Mouse (Mus musculus) layer of hippocampus, postnatal 36 days (tissue): ENCODE data around the gene Slc13a2. TPM values are rescaled to one million over a fixed set of nuclear protein-coding genes. Genes with fewer than 3 reads are reported as not detected.
A peak's percentile ranks its signal among the peaks of the same experiment; 100 is the strongest.

Experiments used
- DNase-seq, 2 experiments: peaks; one replicate each; pipeline ENCODE4 v3.0.0; 2022
- total RNA-seq, 2 experiments: library from RNA; stranded (reverse); gene quantifications; 2 replicates each; pipeline ENCODE4 v1.2.3; 2021

Gene Slc13a2
- total RNA-seq, 2 experiments from 2014 or later, result not detected

DNA sequence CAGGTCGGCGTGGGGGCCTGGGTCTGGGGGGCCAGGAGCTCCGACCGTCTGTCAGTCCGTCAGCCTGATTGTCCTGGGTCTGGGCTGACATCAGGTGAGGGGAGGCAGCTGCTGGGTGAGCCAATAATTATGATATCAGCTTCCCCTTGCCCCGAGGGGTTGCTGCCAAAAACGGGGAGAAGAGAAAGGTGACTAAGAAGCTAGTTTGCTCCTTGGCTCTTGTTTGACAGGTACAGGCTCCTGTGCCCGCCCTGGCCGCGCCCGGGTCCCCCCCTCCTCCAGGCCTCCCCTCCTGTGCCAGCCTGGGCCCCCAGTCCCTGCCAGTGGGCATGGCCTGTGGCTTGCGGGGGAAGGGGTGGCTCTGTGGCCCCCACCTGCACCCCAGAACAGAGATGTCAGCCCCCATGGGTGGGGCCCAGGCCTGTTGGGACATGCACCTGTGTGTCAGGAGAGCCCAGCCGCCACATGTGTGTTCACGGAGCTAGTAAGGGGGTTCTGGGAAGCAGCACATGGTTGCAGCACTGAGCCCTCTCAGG, 35.4 kb downstream of the Slc13a2 start, which contains the start of gene Foxn1:
Gene Foxn1, minus strand, starts transcription at position 51 of the 536 bp plus-strand sequence.
- DNase-seq, result no peak

DNA sequence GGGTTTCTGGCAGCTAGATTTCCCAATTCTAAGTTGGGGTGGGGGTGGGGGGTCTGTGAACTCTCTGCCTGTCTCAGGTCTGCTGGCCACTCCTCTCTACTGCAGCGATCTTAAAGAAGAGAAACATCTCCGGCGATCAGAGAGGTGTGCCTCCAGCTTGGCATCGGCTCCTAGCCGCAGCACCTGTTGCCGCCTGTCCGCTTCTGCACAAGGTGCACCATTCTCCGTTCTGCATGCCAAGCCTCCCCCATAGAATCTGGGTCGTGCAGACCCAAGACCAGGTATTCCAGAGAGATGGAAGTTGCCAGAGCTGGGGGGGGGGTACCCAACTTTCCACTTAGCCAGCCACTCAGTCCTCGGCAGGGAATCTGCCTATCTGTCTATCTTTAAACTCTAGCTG, 36.2 kb downstream of the Slc13a2 start:
- DNase-seq, result no peak

- no peak for DNase-seq
Observed at GRCm38 (mm10) chr11:78382701-78383100, 39.3 kb downstream of the Slc13a2 start.

DNA sequence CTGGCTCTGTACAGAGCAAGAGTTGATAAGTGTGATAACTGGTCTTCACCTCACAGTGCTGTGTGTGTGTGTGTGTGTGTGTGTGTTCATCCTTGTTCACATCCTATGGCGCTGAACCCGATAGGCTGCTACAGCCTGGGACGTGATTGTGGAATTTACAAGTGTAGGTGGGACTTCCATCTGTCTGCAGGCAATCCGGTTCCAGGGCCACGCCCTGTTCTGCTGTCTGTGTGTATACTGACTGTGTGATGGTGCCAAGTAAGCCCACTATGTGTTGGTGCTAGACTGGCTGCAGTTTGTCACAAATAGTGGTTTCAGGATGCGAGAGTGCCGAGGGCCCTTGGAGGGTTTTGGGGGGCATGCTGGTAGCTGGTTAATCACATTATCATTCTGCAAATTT, 39.7 kb downstream of the Slc13a2 start:
- DNase-seq, result peak in 1 of 2 experiments; percentile 29

GRCm38 (mm10) chr11:78380996-78381395, 41.0 kb downstream of the Slc13a2 start:
- DNase-seq, result no peak

- no peak for DNase-seq
Observed at GRCm38 (mm10) chr11:78380351-78380750, 41.7 kb downstream of the Slc13a2 start.

- no peak for DNase-seq
Observed at GRCm38 (mm10) chr11:78377549-78378159, 44.4 kb downstream of the Slc13a2 start.

DNA sequence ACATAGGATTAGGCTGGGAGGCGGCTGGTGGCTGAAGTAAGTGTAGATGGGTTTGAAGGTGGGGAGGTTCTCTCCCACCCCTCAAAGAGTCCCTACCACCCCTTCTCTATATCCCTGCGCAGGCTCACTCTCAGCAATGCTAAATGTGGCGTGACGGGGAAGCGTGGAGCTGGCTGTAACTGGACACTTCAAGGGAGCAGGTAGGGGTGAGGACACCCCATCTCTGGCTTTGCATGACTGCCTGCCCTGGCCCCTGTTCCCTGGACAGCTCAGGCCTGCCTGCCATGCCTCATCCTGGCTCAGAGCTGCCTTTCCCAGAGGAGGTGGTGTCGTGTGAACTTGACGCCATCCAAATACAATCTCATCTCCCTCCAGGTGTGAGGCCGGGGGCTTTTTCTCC, 47.9 kb downstream of the Slc13a2 start:
- no peak for DNase-seq

- no peak for DNase-seq
Observed at GRCm38 (mm10) chr11:78372610-78373009, 49.4 kb downstream of the Slc13a2 start.

- DNase-seq, result no peak
Observed at GRCm38 (mm10) chr11:78372166-78372565, 49.9 kb downstream of the Slc13a2 start.

DNA sequence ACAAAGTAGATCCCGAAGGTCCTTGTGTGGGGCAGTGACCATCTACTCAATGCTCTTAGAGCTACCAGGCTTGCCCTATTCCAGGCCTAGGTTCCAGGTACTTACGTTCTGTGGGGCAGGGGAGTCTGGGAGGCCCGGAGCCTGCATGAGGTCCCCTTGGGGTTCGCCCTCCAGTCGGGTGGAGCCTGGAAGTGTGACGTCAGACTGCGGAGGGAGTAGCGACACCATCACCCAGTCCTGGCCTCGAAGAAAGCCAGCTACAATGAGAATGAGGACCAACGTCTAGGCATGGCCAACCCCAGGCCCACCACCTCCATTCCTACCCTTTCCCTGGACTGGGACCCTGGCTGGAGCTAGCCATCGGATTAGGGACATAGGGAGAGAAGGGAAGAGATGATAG, 50.3 kb downstream of the Slc13a2 start:
- DNase-seq, result no peak

DNA sequence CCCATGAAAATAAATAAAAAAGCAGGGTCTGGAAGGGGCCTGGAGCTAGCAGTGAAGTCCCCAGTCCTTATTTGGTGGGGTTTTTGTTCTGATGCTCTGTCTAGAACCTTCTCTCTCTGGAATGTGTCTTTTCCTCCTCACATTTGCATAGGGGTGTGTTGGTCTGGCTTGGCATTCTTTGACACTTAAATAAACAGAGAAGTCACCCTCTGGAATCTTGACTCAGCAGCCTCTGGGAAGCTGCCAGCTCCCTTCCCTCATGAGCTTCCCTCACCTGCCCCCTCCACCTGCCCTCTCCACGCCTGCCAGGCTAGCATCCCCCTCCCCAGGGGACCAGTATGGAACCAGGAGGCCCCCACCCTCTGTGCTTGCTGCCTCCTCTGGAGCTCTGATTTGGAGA, 51.6 kb downstream of the Slc13a2 start:
- DNase-seq, result no peak

DNA sequence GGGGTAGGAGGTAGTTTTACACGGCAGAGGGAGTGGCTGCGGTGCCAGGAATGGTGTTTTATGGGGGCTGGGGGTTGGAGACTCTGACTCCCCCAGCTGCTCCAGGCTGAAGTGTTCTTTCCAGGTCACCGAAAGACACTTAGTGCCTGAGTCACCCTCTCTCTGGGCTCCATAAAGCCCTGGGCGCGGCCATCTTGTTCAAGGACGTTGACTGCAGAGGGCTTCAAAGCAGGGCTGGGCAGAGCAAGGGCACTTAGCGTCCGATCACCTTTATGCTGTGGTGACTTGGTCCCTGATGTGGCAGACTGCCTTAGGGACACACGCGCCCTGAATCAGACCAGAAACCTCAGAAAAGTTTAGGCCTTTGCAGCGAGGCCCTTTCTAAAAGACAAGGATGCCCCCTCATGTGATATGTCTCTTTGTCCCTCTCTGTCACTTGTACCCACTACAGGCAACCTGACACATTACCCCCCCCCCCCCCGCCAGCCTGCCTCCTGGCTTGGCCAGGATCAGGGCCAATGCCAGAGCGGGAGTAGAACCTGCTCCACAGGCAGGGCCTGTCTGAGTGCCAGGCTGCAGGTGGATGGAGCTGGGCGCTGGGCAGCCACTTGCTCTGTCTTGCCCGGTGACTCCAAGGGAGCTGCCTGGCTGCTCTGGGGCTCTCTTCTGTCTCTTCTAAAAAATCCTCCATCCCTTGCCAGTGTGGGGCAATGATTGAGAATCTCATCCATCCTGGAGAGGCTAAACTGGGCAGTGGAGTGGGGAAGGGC, 54.4 kb downstream of the Slc13a2 start:
- DNase-seq, result no peak

- no peak for DNase-seq
Observed at GRCm38 (mm10) chr11:78364103-78364502, 57.9 kb downstream of the Slc13a2 start.

- DNase-seq, result no peak
Observed at GRCm38 (mm10) chr11:78363309-78364007, 58.6 kb downstream of the Slc13a2 start.

GRCm38 (mm10) chr11:78360789-78361131, 61.3 kb downstream of the Slc13a2 start:
- no peak for DNase-seq

DNA sequence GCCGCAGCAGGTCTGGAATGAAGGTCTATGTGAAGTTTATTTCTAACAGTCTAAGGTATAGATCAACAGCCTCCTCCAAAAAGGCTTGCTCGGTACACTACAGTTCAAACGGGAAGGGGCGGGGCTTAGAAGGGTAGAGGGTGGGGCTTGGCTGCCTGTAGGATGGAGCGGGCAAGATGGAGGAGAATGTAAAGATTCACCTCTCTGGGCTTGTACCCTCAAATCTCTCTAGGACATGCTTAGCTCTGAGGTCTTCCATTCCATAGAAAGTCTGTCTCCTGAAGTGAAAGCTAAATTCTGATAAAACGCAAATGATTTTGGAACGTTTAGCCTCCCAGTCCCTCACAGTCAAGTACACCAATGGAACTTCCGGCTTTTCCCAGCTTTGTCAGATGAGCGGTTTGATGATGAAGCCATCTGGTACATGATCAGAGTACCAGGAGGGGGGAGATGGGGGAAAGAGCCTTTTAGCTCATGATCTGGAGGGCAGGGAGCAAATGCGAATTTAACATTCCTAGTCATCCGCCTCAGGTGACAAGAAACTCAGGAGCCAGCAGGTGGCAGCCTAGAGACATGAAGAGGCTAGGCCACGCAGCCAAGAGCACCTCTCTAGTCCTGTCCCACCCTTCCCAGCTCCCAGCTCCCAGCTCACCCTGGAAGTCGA, 61.8 kb downstream of the Slc13a2 start:
- peak; percentile 64 to 67 for DNase-seq

- DNase-seq, result no peak
Observed at GRCm38 (mm10) chr11:78358330-78359007, 63.5 kb downstream of the Slc13a2 start.

- peak; percentile 51 to 67 for DNase-seq
Observed at GRCm38 (mm10) chr11:78355471-78356238, 66.4 kb downstream of the Slc13a2 start.

GRCm38 (mm10) chr11:78354905-78355304, 67.1 kb downstream of the Slc13a2 start:
- no peak for DNase-seq

- no peak for DNase-seq
Observed at GRCm38 (mm10) chr11:78353081-78353480, 68.9 kb downstream of the Slc13a2 start.
